Mouse (Mus musculus) hindbrain, embryonic 11.5 days (tissue): ENCODE data around the gene Hk1. TPM values are rescaled to one million over a fixed set of nuclear protein-coding genes. Genes with fewer than 3 reads are reported as not detected.
"Not testable (repeated sequence)": the region's sequence is repeated elsewhere in the genome, so short reads cannot be mapped to it uniquely, and the experiment has no call there.

Experiments used
- ATAC-seq: fragments of 200-750 bp; cut with Nextera tagmentation; 2 replicates; pipeline ENCODE4 v1.8.0; 2017; ENCODE audit warnings: mild to moderate bottlenecking, moderate TSS enrichment, moderate library complexity; ENCODE audit not compliant: low FRiP score
- DNase-seq: peaks from one replicate; pipeline ENCODE4 v3.0.0-alpha.2; 2015; ENCODE audit warnings: low spot score
- H3K27ac ChIP-seq: fragments of 300-500 bp; sonication (generic); 2 replicates; pipeline ENCODE4 v1.5.1; 2014; ENCODE audit warnings: mild to moderate bottlenecking, low read depth, low read length
- H3K27me3 ChIP-seq: fragments of 300-500 bp; sonication (generic); 2 replicates; pipeline ENCODE4 v1.6.1; 2014; ENCODE audit warnings: mild to moderate bottlenecking, low read length, moderate library complexity, mixed read lengths; ENCODE audit not compliant: control insufficient read depth, insufficient read depth
- H3K36me3 ChIP-seq: fragments of 300-500 bp; sonication (generic); 2 replicates; pipeline ENCODE4 v1.6.1; 2014; ENCODE audit warnings: mild to moderate bottlenecking, low read length, moderate library complexity, mixed read lengths; ENCODE audit not compliant: control insufficient read depth, insufficient read depth
- H3K4me1 ChIP-seq: fragments of 300-500 bp; sonication (generic); replicated peaks from 2 replicates; pipeline ENCODE4 v1.6.1; 2014; ENCODE audit warnings: low read length, mixed read lengths; ENCODE audit not compliant: control insufficient read depth, insufficient read depth
- H3K4me2 ChIP-seq: fragments of 300-500 bp; sonication (generic); replicated peaks from 2 replicates; pipeline ENCODE4 v1.6.1; 2014; ENCODE audit warnings: mild to moderate bottlenecking, low read depth, low read length
- H3K4me3 ChIP-seq: fragments of 300-500 bp; sonication (generic); 2 replicates; pipeline ENCODE4 v1.5.1; 2014; ENCODE audit warnings: low read depth, low read length
- H3K9ac ChIP-seq: fragments of 300-500 bp; sonication (generic); 2 replicates; pipeline ENCODE4 v1.6.1; 2014; ENCODE audit warnings: low read depth, low read length
- H3K9me3 ChIP-seq: fragments of 300-500 bp; sonication (generic); 2 replicates; pipeline ENCODE4 v1.6.1; 2016; ENCODE audit warnings: low read length; ENCODE audit not compliant: control insufficient read depth
- WGBS: fragments of 180-500 bp; shearing (Covaris S2); extraction: QIAGEN DNeasy Blood & Tissue Kit; methylation state at CpG from one replicate; pipeline ENCODE4 v1.1.7; 2014; 5-methylcytosine and 5-hydroxymethylcytosine counted together
- polyA plus RNA-seq: library from polyadenylated mRNA; unstranded; fragments of >200 nt; fragmentation: Nextera tagmentation; extraction: Ambion mirVana; gene quantifications from 2 replicates; pipeline ENCODE4 v1.2.1, GENCODE M21; 2014

Hk1 gene
- polyA plus RNA-seq, 1 experiment from 2014 or later: 18.2 TPM

DNA sequence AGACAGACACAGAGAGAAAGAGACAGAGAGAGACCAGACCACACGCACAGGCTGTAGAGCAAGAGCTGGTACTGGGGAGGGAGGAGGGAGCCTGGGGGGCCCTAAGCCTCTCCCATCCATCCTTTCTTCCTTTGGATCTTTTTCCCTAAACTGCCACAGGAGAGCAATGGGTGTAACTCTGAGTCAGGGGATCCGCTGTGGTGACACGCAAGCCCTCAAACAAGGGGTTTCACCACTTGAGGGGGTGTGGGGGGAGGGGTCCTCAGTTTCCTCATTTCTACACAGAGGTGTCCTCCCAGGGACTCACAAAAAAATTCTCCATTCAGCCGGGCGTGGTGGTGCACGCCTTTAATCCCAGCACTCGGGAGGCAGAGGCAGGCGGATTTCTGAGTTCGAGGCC is 48.4 kb downstream of the Hk1 start:
- H3K36me3 ChIP-seq: no peaks in the 10 kb centered on the region
- H3K9ac ChIP-seq: no peak overlapping the region
- 90% methylated on average over 9 of the region's 9 CpGs for WGBS
- H3K4me2 ChIP-seq: no peak overlapping the region
- no peaks in the 10 kb centered on the region for H3K9me3 ChIP-seq
- H3K4me1 ChIP-seq: no peaks in the 10 kb centered on the region
- no peaks in the 10 kb centered on the region for H3K27me3 ChIP-seq
- H3K27ac ChIP-seq: no peak overlapping the region
- ATAC-seq: no peak
- no peak for DNase-seq
- no peak overlapping the region for H3K4me3 ChIP-seq

DNA sequence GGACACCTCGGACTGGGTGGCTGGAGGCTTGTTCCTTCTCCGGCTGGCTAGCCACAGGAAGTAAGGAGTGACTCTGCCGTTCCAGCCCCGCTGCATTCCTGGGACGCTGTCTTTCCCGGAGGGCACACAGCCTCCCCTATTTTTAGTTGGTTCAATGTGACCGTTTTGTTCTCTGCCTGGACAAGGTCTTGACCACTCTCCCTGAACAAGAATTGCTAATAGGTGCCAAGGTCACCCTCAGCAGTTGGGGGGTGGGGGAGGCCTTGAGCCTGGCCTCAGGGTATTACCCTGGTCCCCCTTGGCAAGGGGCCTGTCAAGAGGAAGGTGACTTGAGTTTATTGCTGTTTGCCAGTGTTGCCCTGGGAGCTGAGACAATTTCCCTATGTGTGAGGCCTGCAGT is 49.9 kb downstream of the Hk1 start:
- DNase-seq: no peak
- H3K4me3 ChIP-seq: no peak overlapping the region
- no peaks in the 10 kb centered on the region for H3K36me3 ChIP-seq
- no peak for ATAC-seq
- 75% methylated on average over 7 of the region's 7 CpGs for WGBS
- H3K27ac ChIP-seq: no peak overlapping the region
- no peaks in the 10 kb centered on the region for H3K4me1 ChIP-seq
- no peak overlapping the region for H3K4me2 ChIP-seq
- H3K9me3 ChIP-seq: no peaks in the 10 kb centered on the region
- no peak overlapping the region for H3K9ac ChIP-seq
- no peaks in the 10 kb centered on the region for H3K27me3 ChIP-seq

DNA sequence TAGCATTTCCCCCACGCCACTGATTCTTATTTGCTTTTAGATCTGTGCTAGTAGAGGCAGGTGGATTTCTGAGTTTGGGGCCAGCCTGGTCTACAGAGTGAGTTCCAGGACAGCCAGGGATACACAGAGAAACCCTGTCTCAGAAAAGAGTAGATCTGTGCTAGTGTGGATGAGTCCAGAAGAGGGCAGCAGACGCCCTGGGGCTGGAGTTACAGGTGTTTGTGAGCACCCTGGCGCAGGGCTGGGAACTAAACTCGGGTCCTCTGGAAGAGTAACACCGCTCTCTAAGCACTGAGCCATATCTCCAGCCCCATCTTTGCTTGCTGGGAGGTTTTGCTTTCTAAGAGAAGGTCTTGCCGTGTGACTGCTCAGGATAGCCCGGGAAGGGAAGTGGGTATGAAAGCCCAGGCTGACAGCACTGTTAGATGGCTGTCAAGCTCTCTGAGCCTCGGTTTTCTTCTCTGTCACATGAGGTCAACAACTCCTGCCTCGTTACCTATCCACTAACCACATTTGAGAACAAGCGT is 50.8 kb downstream of the Hk1 start:
- Histone ChIP-seq H3K36me3 (no peaks in the 10 kb centered on the region), H3K9me3 (no peaks in the 10 kb centered on the region), H3K4me1 (no peaks in the 10 kb centered on the region), H3K27me3 (no peaks in the 10 kb centered on the region), H3K27ac (no peak overlapping the region), H3K4me3 (no peak overlapping the region), H3K4me2 (no peak overlapping the region), H3K9ac (no peak overlapping the region)
- ATAC-seq: no peak
- 89% methylated on average over 10 of the region's 10 CpGs for WGBS
- no peak for DNase-seq

DNA sequence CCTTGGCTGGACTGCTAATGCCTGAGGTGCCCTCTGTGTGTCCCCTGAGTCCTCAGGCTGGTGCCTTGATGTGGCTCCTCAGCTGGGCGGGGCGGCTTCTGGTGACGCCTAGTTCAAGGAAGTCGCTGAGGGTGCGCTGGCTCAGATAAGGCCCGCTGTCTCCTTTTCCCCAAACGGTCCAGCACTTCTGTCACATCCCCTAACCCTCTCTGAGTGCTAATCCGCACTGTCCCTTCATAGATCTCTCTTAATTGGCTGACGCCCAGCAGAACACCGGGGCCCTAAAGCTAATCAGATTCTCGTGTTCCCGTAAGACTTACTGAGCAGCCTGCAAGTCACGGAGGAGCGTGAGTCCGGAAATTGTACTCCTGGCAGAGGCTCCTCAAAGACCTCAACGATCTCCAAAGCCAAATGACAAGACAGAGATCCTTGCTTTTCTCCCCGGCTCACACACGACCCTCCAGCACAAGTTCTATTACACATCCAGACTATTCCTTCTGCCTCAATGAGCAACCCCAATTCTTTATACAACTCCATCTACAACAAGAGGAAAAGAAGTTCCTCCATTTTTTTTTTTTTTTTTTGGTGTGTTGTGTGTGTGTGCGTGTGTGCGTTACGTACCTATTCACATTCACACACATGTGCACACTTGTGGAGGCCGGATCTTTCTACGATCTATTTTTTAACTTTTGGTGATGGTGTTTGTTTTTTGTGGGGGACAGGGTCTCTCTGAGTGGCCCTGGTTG is 52.0 kb downstream of the Hk1 start:
- Histone ChIP-seq H3K9me3 (no peaks in the 10 kb centered on the region), H3K36me3 (no peaks in the 10 kb centered on the region), H3K27me3 (no peaks in the 10 kb centered on the region), H3K9ac (no peak overlapping the region), H3K27ac (no peak overlapping the region), H3K4me2 (no peak overlapping the region), H3K4me1 (no peaks in the 10 kb centered on the region), H3K4me3 (no peak overlapping the region)
- WGBS: 74% methylated on average over 23 of the region's 23 CpGs
- DNase-seq (no peak), ATAC-seq (no peak)

DNA sequence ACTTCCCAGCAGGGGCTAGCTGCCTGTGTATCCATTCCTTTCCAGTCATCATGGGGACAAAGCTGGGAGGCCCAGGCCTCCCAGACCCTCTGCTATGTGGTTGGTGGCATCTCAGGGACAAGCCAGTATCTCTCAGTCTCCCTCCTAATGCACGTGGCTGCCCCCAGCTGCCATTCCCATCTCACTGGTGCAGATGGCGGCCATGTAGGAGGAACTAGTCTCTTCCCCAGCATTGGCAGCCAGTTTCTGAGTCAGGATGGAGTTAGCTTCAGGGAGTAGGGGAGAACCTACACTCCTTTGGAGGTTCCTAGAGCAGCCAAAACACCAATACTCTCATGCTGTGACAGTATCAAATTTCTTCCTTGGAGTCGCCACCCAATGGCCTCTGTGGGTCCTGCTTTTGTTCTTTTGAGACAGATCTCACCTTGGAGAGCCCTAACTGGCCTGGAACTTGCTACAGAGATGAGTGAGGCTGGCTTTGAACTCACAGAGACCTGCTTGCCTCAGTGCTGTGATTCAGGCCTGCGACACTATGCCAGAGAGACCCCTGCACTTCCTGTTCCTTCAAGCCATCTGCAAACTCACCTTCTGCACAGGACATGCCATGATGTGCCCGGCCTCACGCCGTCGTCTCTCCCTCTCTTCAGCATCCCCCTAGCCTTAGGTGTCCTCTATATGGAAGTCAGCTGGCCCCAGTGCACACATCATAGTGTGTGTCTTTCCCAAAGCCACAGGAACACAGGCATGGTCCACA is 52.7 kb downstream of the Hk1 start:
- 72% methylated on average over 8 of the region's 8 CpGs for WGBS
- Histone ChIP-seq H3K36me3 (no peaks in the 10 kb centered on the region), H3K4me3 (no peak overlapping the region), H3K27ac (no peak overlapping the region), H3K4me1 (no peaks in the 10 kb centered on the region), H3K9me3 (no peaks in the 10 kb centered on the region), H3K27me3 (no peaks in the 10 kb centered on the region), H3K9ac (no peak overlapping the region), H3K4me2 (no peak overlapping the region)
- ATAC-seq (no peak), DNase-seq (no peak)

DNA sequence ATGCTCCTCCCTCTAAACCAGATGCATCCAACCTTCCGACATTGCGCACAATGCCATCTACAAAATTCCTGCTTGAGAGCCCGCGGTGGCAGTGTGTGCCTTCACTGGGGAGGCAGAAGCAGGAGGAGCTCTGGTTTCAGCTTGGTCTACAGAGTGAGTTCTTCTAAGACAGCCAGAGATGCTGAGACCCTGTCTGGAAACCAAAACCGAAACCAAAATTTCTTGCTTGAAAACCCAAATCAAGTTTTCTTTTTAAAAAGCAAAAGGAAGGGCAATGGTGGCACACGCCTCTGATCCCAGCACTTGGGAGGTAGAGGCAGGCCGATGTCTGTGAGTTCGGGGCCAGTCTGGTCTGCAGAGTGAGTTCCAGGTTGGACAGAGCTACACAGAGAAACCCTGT is 53.7 kb downstream of the Hk1 start:
- Histone ChIP-seq H3K36me3 (no peaks in the 10 kb centered on the region), H3K4me2 (no peak overlapping the region), H3K4me3 (no peak overlapping the region), H3K27ac (no peak overlapping the region), H3K9ac (no peak overlapping the region), H3K9me3 (no peaks in the 10 kb centered on the region), H3K4me1 (no peaks in the 10 kb centered on the region), H3K27me3 (no peaks in the 10 kb centered on the region)
- no peak for ATAC-seq
- WGBS: 95% methylated on average over 8 of the region's 8 CpGs
- DNase-seq: no peak

DNA sequence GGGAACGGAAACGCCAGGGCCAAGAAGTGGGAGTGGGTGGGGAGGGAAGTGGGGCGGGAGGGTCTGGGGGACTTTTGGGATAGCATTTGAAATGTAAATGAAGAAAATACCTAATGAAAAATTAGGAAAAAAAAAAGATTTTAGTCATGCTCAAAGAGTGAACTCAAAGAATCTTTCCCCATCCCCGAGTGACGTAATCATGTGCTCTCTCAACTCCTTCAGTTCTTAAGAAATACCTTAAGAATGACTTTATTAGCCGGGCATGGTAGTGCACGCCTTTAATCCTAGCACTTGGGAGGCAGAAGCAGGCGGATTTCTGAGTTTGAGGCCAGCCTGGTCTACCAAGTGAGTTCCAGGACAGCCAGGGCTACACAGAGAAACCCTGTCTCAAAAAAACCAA is 56.9 kb downstream of the Hk1 start:
- H3K36me3 ChIP-seq, H3K4me2 ChIP-seq, DNase-seq, H3K27ac ChIP-seq, H3K27me3 ChIP-seq, H3K9me3 ChIP-seq, H3K4me1 ChIP-seq, H3K4me3 ChIP-seq, H3K9ac ChIP-seq, ATAC-seq: not testable (repeated sequence)
- 90% methylated on average over 8 of the region's 8 CpGs for WGBS

DNA sequence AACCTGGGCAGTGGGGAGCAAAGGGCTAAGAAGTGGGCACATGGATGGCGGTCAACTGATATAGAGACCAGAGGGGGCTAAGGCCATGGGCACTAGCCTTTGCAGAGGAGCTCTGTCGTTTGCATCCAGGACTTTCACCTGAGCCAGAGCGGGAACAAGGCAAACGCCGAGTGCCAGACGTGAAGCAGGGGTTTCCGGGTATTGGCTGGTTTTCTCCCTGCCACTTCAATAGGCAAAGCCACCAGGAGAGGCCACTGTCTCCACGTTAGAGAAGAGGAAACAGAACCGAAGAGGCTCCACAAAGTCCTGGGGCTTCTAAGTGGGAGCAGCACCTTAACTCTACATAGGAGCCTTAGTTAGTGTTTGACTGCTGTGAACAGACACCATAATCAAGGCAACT is 58.3 kb downstream of the Hk1 start:
- no peaks in the 10 kb centered on the region for H3K4me1 ChIP-seq
- H3K4me3 ChIP-seq: no peak overlapping the region
- no peak overlapping the region for H3K9ac ChIP-seq
- no peak overlapping the region for H3K27ac ChIP-seq
- H3K36me3 ChIP-seq: no peaks in the 10 kb centered on the region
- no peaks in the 10 kb centered on the region for H3K27me3 ChIP-seq
- H3K9me3 ChIP-seq: no peaks in the 10 kb centered on the region
- H3K4me2 ChIP-seq: no peak overlapping the region
- ATAC-seq (no peak), DNase-seq (no peak)
- WGBS: 75% methylated on average over 9 of the region's 9 CpGs
